Mouse (Mus musculus): ENCODE data around the gene Gm21983. TPM values are rescaled to one million over a fixed set of nuclear protein-coding genes. Genes with fewer than 3 reads are reported as not detected.

The Gm21983 gene
- total and polyA plus RNA-seq, 3 experiments = not detected

- Histone ChIP-seq H3K9me3 (replicated peaks) (no peaks in the 10 kb centered on the region), H3K4me3 (ENCODE audit: low read depth, low read length) (no peak overlapping the region), H3K27me3 (ENCODE audit: insufficient read depth, low read length) (no peaks in the 10 kb centered on the region), H3K36me3 (replicated peaks) (peaks cover 78% of the 10 kb centered on the region), H3K4me1 (ENCODE audit: insufficient read depth, low read depth, low read length) (peaks cover 54% of the 10 kb centered on the region)
- DNase-seq (ENCODE audit: low spot score) (no peak), ATAC-seq (ENCODE audit: extremely low read depth, insufficient number of reproducible peaks, low FRiP score, poor library complexity, severe bottlenecking) (no peak)
- TF ChIP-seq POLR2AphosphoS5 (IDR thresholded peaks at IDR 0.05; ENCODE audit: insufficient replicate concordance, low read depth, low read length) (no peak), CTCF (IDR thresholded peaks at IDR 0.05; ENCODE audit: low read depth, low read length) (no peak), GATA2 (IDR thresholded peaks at IDR 0.05; ENCODE audit: borderline replicate concordance, low read depth, low read length) (no peak), TAL1 (conservative IDR thresholded peaks at IDR 0.05; ENCODE audit: low read depth, low read length) (no peak), GATA1 (IDR thresholded peaks at IDR 0.05; ENCODE audit: borderline replicate concordance, low read length) (no peak)
Observed at GRCm38 (mm10) chr7:27222538-27222937, 41.7 kb upstream of the Gm21983 start.

GRCm38 (mm10) chr7:27221939-27222338 is 41.1 kb upstream of the Gm21983 start:
- no peak for ATAC-seq (ENCODE audit: extremely low read depth, insufficient number of reproducible peaks, low FRiP score, poor library complexity, severe bottlenecking)
- Histone ChIP-seq H3K4me1 (ENCODE audit: insufficient read depth, low read depth, low read length) (peaks cover 48% of the 10 kb centered on the region), H3K4me3 (ENCODE audit: low read depth, low read length) (no peak overlapping the region), H3K36me3 (replicated peaks) (peaks cover 81% of the 10 kb centered on the region), H3K27me3 (ENCODE audit: insufficient read depth, low read length) (no peaks in the 10 kb centered on the region), H3K9me3 (replicated peaks) (no peaks in the 10 kb centered on the region)
- TF ChIP-seq GATA1 (IDR thresholded peaks at IDR 0.05; ENCODE audit: borderline replicate concordance, low read length) (no peak), GATA2 (IDR thresholded peaks at IDR 0.05; ENCODE audit: borderline replicate concordance, low read depth, low read length) (no peak), POLR2AphosphoS5 (IDR thresholded peaks at IDR 0.05; ENCODE audit: insufficient replicate concordance, low read depth, low read length) (no peak), TAL1 (conservative IDR thresholded peaks at IDR 0.05; ENCODE audit: low read depth, low read length) (no peak)
- no peak for DNase-seq (ENCODE audit: low spot score)

GRCm38 (mm10) chr7:27219937-27220336 is 39.1 kb upstream of the Gm21983 start:
- TF ChIP-seq GATA2 (IDR thresholded peaks at IDR 0.05; ENCODE audit: borderline replicate concordance, low read depth, low read length) (no peak), TAL1 (conservative IDR thresholded peaks at IDR 0.05; ENCODE audit: low read depth, low read length) (no peak), POLR2AphosphoS5 (IDR thresholded peaks at IDR 0.05; ENCODE audit: insufficient replicate concordance, low read depth, low read length) (no peak), CTCF (IDR thresholded peaks at IDR 0.05; ENCODE audit: low read depth, low read length) (no peak), GATA1 (IDR thresholded peaks at IDR 0.05; ENCODE audit: borderline replicate concordance, low read length) (no peak)
- no peak for DNase-seq (ENCODE audit: low spot score)
- no peak for ATAC-seq (ENCODE audit: extremely low read depth, insufficient number of reproducible peaks, low FRiP score, poor library complexity, severe bottlenecking)
- no peaks in the 10 kb centered on the region for H3K27me3 ChIP-seq (ENCODE audit: insufficient read depth, low read length)
- no peaks in the 10 kb centered on the region for H3K9me3 ChIP-seq (replicated peaks)
- no peak overlapping the region for H3K4me3 ChIP-seq (ENCODE audit: low read depth, low read length)
- peaks cover 29% of the 10 kb centered on the region for H3K4me1 ChIP-seq (ENCODE audit: insufficient read depth, low read depth, low read length)
- peaks cover 84% of the 10 kb centered on the region for H3K36me3 ChIP-seq (replicated peaks)

- Histone ChIP-seq H3K9me3 (replicated peaks) (no peaks in the 10 kb centered on the region), H3K27me3 (ENCODE audit: insufficient read depth, low read length) (no peaks in the 10 kb centered on the region), H3K36me3 (replicated peaks) (peaks cover 80% of the 10 kb centered on the region), H3K4me3 (ENCODE audit: low read depth, low read length) (no peak overlapping the region), H3K4me1 (ENCODE audit: insufficient read depth, low read depth, low read length) (peaks cover 16% of the 10 kb centered on the region)
- DNase-seq (ENCODE audit: low spot score) = no peak
- no peak for ATAC-seq (ENCODE audit: extremely low read depth, insufficient number of reproducible peaks, low FRiP score, poor library complexity, severe bottlenecking)
- TF ChIP-seq GATA1 (IDR thresholded peaks at IDR 0.05; ENCODE audit: borderline replicate concordance, low read length) (no peak), GATA2 (IDR thresholded peaks at IDR 0.05; ENCODE audit: borderline replicate concordance, low read depth, low read length) (no peak), CTCF (IDR thresholded peaks at IDR 0.05; ENCODE audit: low read depth, low read length) (no peak), TAL1 (conservative IDR thresholded peaks at IDR 0.05; ENCODE audit: low read depth, low read length) (no peak), POLR2AphosphoS5 (IDR thresholded peaks at IDR 0.05; ENCODE audit: insufficient replicate concordance, low read depth, low read length) (no peak)
Observed at GRCm38 (mm10) chr7:27218586-27218985, 37.7 kb upstream of the Gm21983 start.

- no peak overlapping the region for H3K4me3 ChIP-seq (ENCODE audit: low read depth, low read length)
- peaks cover 91% of the 10 kb centered on the region for H3K36me3 ChIP-seq (replicated peaks)
- no peak for ATAC-seq (ENCODE audit: extremely low read depth, insufficient number of reproducible peaks, low FRiP score, poor library complexity, severe bottlenecking)
- TF ChIP-seq GATA1 (IDR thresholded peaks at IDR 0.05; ENCODE audit: borderline replicate concordance, low read length) (no peak), GATA2 (IDR thresholded peaks at IDR 0.05; ENCODE audit: borderline replicate concordance, low read depth, low read length) (no peak), CTCF (IDR thresholded peaks at IDR 0.05; ENCODE audit: low read depth, low read length) (no peak)
- DNase-seq (ENCODE audit: low spot score) = no peak
- H3K4me1 ChIP-seq (ENCODE audit: insufficient read depth, low read depth, low read length) = no peaks in the 10 kb centered on the region
- no peaks in the 10 kb centered on the region for H3K27me3 ChIP-seq (ENCODE audit: insufficient read depth, low read length)
- no peaks in the 10 kb centered on the region for H3K9me3 ChIP-seq (replicated peaks)
Observed at GRCm38 (mm10) chr7:27212626-27213025, 31.7 kb upstream of the Gm21983 start.

- peaks cover 3% of the 10 kb centered on the region; the same call in 1 of the 2 replicates for H3K4me1 ChIP-seq (ENCODE audit: insufficient read depth, low read depth, low read length)
- no peaks in the 10 kb centered on the region for H3K9me3 ChIP-seq (replicated peaks)
- no peak for ATAC-seq (ENCODE audit: extremely low read depth, insufficient number of reproducible peaks, low FRiP score, poor library complexity, severe bottlenecking)
- H3K4me3 ChIP-seq (ENCODE audit: low read depth, low read length) = no peak overlapping the region
- TF ChIP-seq POLR2AphosphoS5 (IDR thresholded peaks at IDR 0.05; ENCODE audit: insufficient replicate concordance, low read depth, low read length) = no peak
- no peak for TF ChIP-seq TAL1 (conservative IDR thresholded peaks at IDR 0.05; ENCODE audit: low read depth, low read length)
- no peak for TF ChIP-seq GATA2 (IDR thresholded peaks at IDR 0.05; ENCODE audit: borderline replicate concordance, low read depth, low read length)
- no peaks in the 10 kb centered on the region for H3K27me3 ChIP-seq (ENCODE audit: insufficient read depth, low read length)
- H3K36me3 ChIP-seq (replicated peaks) = peaks cover 84% of the 10 kb centered on the region
- no peak for DNase-seq (ENCODE audit: low spot score)
Observed at GRCm38 (mm10) chr7:27203730-27204449, 23.0 kb upstream of the Gm21983 start.
